Mouse (Mus musculus): ENCODE data around the gene Pip5k1a. TPM values are rescaled to one million over a fixed set of nuclear protein-coding genes. Genes with fewer than 3 reads are reported as not detected.
"Not testable (repeated sequence)": the region's sequence is repeated elsewhere in the genome, so short reads cannot be mapped to it uniquely, and the experiment has no call there.

Pip5k1a gene
- polyA plus RNA-seq, 1 experiment from 2014 or later, result 14.6 TPM

DNA sequence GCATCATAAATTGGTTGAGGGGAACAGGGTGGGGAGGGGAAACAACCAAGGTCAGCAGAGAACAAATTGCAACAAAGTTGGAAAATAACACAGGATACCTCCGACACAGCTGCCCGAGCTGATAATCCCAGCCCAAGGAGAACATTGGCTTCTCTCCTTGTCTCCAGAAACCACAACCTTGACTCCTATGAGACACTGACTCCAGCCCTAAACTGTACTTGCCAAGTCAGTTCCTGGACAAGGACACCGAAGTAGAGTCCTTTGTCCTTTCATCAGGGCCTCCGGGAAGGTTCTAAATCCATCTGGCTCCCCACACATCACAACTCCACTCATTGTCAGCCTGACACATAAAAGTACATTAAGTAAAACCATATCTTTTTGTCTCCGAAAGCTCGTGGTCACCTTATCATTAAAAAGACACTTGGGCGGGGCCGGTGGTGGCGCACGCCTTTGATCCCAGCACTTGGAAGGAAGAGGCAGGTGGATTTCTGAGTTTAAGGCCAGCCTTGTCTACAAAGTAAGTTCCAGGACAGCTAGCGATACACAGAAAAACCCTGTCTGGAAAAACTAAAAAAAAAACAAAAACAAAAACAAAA lies 60.2 kb downstream of the Pip5k1a start:
- WGBS, result 87% methylated on average over 11 of the region's 11 CpGs
- no peaks in the 10 kb centered on the region for H3K9me3 ChIP-seq (ENCODE audit: control insufficient read depth, low read depth, low read length)
- no peak overlapping the region for H3K9ac ChIP-seq (replicated peaks; ENCODE audit: low read depth, low read length)
- no peak for ATAC-seq (ENCODE audit: insufficient number of reproducible peaks, insufficient read depth, low FRiP score, low read depth)
- no peak overlapping the region for H3K27ac ChIP-seq (ENCODE audit: low read length)
- no peak overlapping the region for H3K4me2 ChIP-seq (replicated peaks; ENCODE audit: low read depth, low read length)
- no peak overlapping the region for H3K4me3 ChIP-seq (ENCODE audit: low read depth, low read length)
- H3K27me3 ChIP-seq (ENCODE audit: control insufficient read depth, insufficient read depth, low read length), result no peaks in the 10 kb centered on the region
- peaks cover 1% of the 10 kb centered on the region; the same call in 1 of the 2 replicates for H3K4me1 ChIP-seq (ENCODE audit: control insufficient read depth, insufficient read depth, low read length)
- no peaks in the 10 kb centered on the region for H3K36me3 ChIP-seq (ENCODE audit: control insufficient read depth, insufficient read depth, low read length)

DNA sequence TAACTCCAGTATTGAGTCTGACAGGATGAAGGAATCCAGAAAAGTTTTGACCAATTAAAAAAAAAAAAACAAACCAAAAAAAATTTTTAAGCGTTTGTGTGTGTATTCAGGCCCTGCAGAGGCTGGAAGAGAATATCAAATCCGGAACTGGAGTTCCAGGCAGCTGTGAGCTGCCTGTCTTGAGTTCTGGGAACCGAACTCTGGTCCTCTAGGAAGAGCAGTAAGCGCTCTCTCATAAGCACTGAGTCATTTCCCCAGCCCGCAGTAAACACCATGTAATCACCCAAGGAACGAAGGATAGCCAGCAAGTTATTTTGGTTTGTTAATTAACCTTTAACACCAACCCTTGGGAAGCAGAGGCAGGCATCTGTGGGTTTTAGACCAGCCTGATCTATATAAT lies 63.5 kb downstream of the Pip5k1a start:
- peaks cover 12% of the 10 kb centered on the region for H3K36me3 ChIP-seq (ENCODE audit: control insufficient read depth, insufficient read depth, low read length)
- H3K27me3 ChIP-seq (ENCODE audit: control insufficient read depth, insufficient read depth, low read length), result no peaks in the 10 kb centered on the region
- ATAC-seq (ENCODE audit: insufficient number of reproducible peaks, insufficient read depth, low FRiP score, low read depth), result no peak
- H3K9me3 ChIP-seq (ENCODE audit: control insufficient read depth, low read depth, low read length), result no peaks in the 10 kb centered on the region
- H3K4me1 ChIP-seq (ENCODE audit: control insufficient read depth, insufficient read depth, low read length), result peaks cover 5% of the 10 kb centered on the region; the same call in 1 of the 2 replicates
- H3K4me3 ChIP-seq (ENCODE audit: low read depth, low read length), result no peak overlapping the region
- 79% methylated on average over 6 of the region's 6 CpGs for WGBS
- H3K9ac ChIP-seq (replicated peaks; ENCODE audit: low read depth, low read length), result no peak overlapping the region
- H3K4me2 ChIP-seq (replicated peaks; ENCODE audit: low read depth, low read length), result no peak overlapping the region
- H3K27ac ChIP-seq (ENCODE audit: low read length), result no peak overlapping the region

DNA sequence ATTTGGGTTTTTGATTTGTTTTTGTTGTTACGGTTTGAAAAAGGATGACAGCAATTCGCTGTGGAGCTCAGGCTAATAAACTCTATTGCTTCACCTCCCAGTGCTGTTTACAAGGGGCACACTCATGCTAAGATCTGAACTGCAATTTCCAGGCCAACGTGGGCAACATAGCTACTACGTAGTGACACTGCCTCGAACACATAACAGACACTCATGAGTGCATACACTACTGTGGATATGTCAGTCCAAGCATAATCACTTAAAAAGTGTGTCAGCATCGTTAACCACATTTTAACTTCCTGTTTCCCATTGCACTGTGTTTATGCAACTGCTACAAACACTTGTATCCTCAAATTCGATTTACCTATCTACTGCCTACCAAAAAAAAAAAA lies 63.9 kb downstream of the Pip5k1a start:
- Histone ChIP-seq H3K9ac (replicated peaks; ENCODE audit: low read depth, low read length) (no peak overlapping the region), H3K9me3 (ENCODE audit: control insufficient read depth, low read depth, low read length) (no peaks in the 10 kb centered on the region), H3K4me2 (replicated peaks; ENCODE audit: low read depth, low read length) (peak overlapping the region; percentile 66), H3K4me1 (ENCODE audit: control insufficient read depth, insufficient read depth, low read length) (peaks cover 5% of the 10 kb centered on the region; the same call in 1 of the 2 replicates), H3K27ac (ENCODE audit: low read length) (peak overlapping the region; percentile 29; the same call in 1 of the 2 replicates), H3K4me3 (ENCODE audit: low read depth, low read length) (peak overlapping the region; percentile 91), H3K27me3 (ENCODE audit: control insufficient read depth, insufficient read depth, low read length) (no peaks in the 10 kb centered on the region), H3K36me3 (ENCODE audit: control insufficient read depth, insufficient read depth, low read length) (peaks cover 15% of the 10 kb centered on the region)
- 26% methylated on average over 7 of the region's 7 CpGs for whole genome bisulfite sequencing
- ATAC-seq (ENCODE audit: insufficient number of reproducible peaks, insufficient read depth, low FRiP score, low read depth), result peak; percentile 38

DNA sequence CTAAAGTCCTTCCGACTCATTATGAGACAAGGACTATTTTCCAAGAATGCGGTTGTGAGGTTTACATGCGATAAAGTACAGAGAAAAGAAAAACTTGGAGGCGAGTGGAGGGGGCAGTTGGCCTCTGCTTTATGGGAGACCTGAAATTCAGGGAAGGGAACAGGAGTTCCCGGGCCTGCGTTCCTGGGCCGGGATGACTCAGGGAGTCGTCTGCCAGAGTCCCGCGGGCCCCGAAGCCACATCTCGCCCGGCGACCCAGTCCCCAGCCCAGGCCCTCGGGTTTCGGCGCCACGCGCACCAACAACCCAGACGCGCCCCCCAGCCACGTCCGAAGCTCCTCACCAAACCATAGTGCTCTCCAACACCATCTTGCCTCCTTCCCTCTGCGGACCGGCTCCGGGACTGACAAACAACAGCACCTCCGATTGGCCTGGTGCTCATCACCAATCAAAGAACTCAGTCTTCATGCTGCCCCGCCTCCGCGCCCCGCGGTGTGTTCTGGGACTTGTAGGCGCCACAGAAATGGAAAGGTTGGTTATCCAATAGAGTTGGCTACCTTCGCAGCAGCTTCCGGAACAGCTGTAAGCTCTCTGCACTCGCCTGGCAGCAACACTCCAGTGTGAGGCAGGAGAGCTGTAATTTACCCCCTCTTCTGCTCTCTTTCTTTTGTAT lies 64.4 kb downstream of the Pip5k1a start, which contains the start of gene Psmd4:
TSS of gene Psmd4 (minus strand) at position 449 of the 672 bp plus-strand sequence.
- Histone ChIP-seq H3K27me3 (ENCODE audit: control insufficient read depth, insufficient read depth, low read length) (no peaks in the 10 kb centered on the region), H3K4me1 (ENCODE audit: control insufficient read depth, insufficient read depth, low read length) (peaks cover 5% of the 10 kb centered on the region; the same call in 1 of the 2 replicates), H3K9ac (replicated peaks; ENCODE audit: low read depth, low read length) (peak within 1 kb of the TSS; percentile 68), H3K4me2 (replicated peaks; ENCODE audit: low read depth, low read length) (peak within 1 kb of the TSS; percentile 66), H3K4me3 (ENCODE audit: low read depth, low read length) (peak within 1 kb of the TSS; percentile 91), H3K27ac (ENCODE audit: low read length) (peak within 1 kb of the TSS; percentile 33; the same call in 1 of the 2 replicates), H3K36me3 (ENCODE audit: control insufficient read depth, insufficient read depth, low read length) (peaks cover 15% of the 10 kb centered on the region), H3K9me3 (ENCODE audit: control insufficient read depth, low read depth, low read length) (no peaks in the 10 kb centered on the region)
- peak; percentile 98 for ATAC-seq (ENCODE audit: insufficient number of reproducible peaks, insufficient read depth, low FRiP score, low read depth)
- WGBS, result under 1% methylated on average over 36 of the region's 36 CpGs

DNA sequence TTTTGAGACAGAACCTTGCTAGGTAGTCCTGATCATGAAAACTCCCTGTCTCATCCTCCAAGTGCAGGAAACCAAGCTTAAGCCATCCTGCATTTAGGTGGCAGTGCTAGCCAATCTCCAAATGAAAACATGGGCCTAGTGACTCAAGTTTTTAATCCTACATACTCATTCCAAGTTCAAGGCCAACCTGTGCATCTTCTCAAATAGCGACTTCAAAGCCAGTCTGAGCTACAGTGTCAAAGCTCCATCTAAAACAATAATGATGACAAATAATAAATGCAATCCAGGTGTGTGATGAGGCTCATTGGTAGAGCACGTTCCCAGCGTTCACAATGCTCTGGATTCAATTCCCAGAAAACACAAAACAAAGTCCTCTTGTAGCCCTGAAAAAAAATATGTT lies 65.1 kb downstream of the Pip5k1a start:
- peaks cover 15% of the 10 kb centered on the region for H3K36me3 ChIP-seq (ENCODE audit: control insufficient read depth, insufficient read depth, low read length)
- WGBS, result 11% methylated on average over 3 of the region's 3 CpGs
- no peaks in the 10 kb centered on the region for H3K27me3 ChIP-seq (ENCODE audit: control insufficient read depth, insufficient read depth, low read length)
- H3K9ac ChIP-seq (replicated peaks; ENCODE audit: low read depth, low read length), result peak overlapping the region; percentile 68
- H3K4me1 ChIP-seq (ENCODE audit: control insufficient read depth, insufficient read depth, low read length), result peaks cover 5% of the 10 kb centered on the region; the same call in 1 of the 2 replicates
- peak overlapping the region; percentile 91 for H3K4me3 ChIP-seq (ENCODE audit: low read depth, low read length)
- no peak overlapping the region for H3K27ac ChIP-seq (ENCODE audit: low read length)
- no peak for ATAC-seq (ENCODE audit: insufficient number of reproducible peaks, insufficient read depth, low FRiP score, low read depth)
- H3K9me3 ChIP-seq (ENCODE audit: control insufficient read depth, low read depth, low read length), result no peaks in the 10 kb centered on the region
- H3K4me2 ChIP-seq (replicated peaks; ENCODE audit: low read depth, low read length), result peak overlapping the region; percentile 66

DNA sequence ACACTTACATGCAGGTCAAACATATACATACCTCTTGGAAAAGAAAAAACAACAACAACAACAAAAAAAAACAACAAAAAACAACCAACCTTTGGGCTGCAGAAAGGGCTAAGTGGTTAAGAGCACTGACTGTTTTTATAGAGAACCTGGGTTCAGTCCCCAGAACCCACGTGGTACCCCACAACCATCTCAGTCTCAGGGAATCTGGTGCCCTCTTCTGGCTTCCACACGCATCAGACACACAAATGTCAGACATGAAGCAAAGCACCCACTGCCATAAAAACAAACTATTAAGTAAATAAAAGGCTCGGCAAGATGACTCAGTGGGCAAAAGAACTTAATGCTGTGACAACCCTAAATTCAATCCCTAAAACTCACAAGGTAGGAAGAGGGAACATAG lies 76.8 kb downstream of the Pip5k1a start:
- H3K4me1 ChIP-seq (ENCODE audit: control insufficient read depth, insufficient read depth, low read length), result peaks cover 3% of the 10 kb centered on the region; the same call in 1 of the 2 replicates
- no peak overlapping the region for H3K4me3 ChIP-seq (ENCODE audit: low read depth, low read length)
- H3K36me3 ChIP-seq (ENCODE audit: control insufficient read depth, insufficient read depth, low read length), result peaks cover 37% of the 10 kb centered on the region
- no peak overlapping the region for H3K27ac ChIP-seq (ENCODE audit: low read length)
- no peak overlapping the region for H3K9ac ChIP-seq (replicated peaks; ENCODE audit: low read depth, low read length)
- 66% methylated on average over 3 of the region's 3 CpGs for WGBS
- ATAC-seq (ENCODE audit: insufficient number of reproducible peaks, insufficient read depth, low FRiP score, low read depth), result no peak
- no peaks in the 10 kb centered on the region for H3K9me3 ChIP-seq (ENCODE audit: control insufficient read depth, low read depth, low read length)
- H3K27me3 ChIP-seq (ENCODE audit: control insufficient read depth, insufficient read depth, low read length), result no peaks in the 10 kb centered on the region
- no peak overlapping the region for H3K4me2 ChIP-seq (replicated peaks; ENCODE audit: low read depth, low read length)

DNA sequence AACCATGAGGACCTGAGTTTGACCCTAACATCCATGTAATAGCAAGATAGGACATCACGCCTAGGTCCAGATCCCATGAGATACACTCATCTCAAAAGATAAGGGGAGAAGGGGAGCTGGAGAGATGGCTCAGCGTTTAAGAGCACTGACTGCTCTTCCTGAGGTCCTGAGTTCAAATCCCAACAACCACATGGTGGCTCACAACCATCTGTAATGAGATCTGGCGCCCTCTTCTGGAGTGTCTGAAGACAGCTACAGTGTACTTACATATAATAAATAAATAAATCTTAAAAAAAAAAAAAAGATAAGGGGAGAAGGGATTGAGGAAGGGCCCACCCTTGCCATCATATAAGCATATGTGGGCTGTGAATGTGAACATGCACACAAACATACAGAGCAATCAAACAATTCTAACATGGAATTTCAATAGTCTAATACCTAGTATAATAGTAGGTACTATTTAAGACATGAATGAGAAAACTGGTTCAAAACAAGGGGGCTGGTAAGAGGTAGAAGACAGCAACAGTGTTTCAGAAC lies 77.4 kb downstream of the Pip5k1a start:
- peak overlapping the region; percentile 21; the same call in 1 of the 2 replicates for H3K27ac ChIP-seq (ENCODE audit: low read length)
- not testable (repeated sequence) for ATAC-seq (ENCODE audit: insufficient number of reproducible peaks, insufficient read depth, low FRiP score, low read depth)

DNA sequence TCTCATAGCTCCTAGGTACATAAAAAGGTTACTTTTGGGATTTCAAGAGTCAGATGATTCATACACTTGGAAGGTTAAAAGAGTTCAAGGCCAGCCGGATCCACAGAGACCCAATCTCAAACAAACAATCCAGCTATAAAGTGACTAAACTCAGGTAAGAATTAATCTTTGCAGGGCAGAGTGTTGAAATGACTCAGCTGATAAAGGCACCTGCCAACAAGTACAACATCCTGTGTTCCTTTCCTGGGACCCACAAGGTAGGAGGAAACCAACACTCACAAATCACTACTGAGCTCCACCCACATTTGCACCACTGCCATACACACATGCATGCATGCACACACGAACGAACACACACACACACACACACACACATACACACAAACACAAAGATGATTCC lies 78.1 kb downstream of the Pip5k1a start:
- H3K4me2 ChIP-seq (replicated peaks; ENCODE audit: low read depth, low read length), result no peak overlapping the region
- peaks cover 26% of the 10 kb centered on the region for H3K36me3 ChIP-seq (ENCODE audit: control insufficient read depth, insufficient read depth, low read length)
- WGBS, result 65% methylated on average over 3 of the region's 3 CpGs
- H3K4me1 ChIP-seq (ENCODE audit: control insufficient read depth, insufficient read depth, low read length), result peaks cover 12% of the 10 kb centered on the region; the same call in 1 of the 2 replicates
- H3K4me3 ChIP-seq (ENCODE audit: low read depth, low read length), result no peak overlapping the region
- H3K27me3 ChIP-seq (ENCODE audit: control insufficient read depth, insufficient read depth, low read length), result no peaks in the 10 kb centered on the region
- H3K9me3 ChIP-seq (ENCODE audit: control insufficient read depth, low read depth, low read length), result no peaks in the 10 kb centered on the region
- H3K9ac ChIP-seq (replicated peaks; ENCODE audit: low read depth, low read length), result no peak overlapping the region
- H3K27ac ChIP-seq (ENCODE audit: low read length), result peak overlapping the region; percentile 21; the same call in 1 of the 2 replicates
- ATAC-seq (ENCODE audit: insufficient number of reproducible peaks, insufficient read depth, low FRiP score, low read depth), result peak; percentile 30; the same call in 1 of the 2 replicates

More for the DNA sequence above, 77.4 kb downstream of the Pip5k1a start:
- H3K36me3 ChIP-seq (ENCODE audit: control insufficient read depth, insufficient read depth, low read length), result peaks cover 31% of the 10 kb centered on the region
- not testable (repeated sequence) for H3K4me1 ChIP-seq (ENCODE audit: control insufficient read depth, insufficient read depth, low read length); H3K27me3 ChIP-seq (ENCODE audit: control insufficient read depth, insufficient read depth, low read length); H3K4me3 ChIP-seq (ENCODE audit: low read depth, low read length); H3K4me2 ChIP-seq (replicated peaks; ENCODE audit: low read depth, low read length); H3K9ac ChIP-seq (replicated peaks; ENCODE audit: low read depth, low read length); H3K9me3 ChIP-seq (ENCODE audit: control insufficient read depth, low read depth, low read length)
- WGBS, result 72% methylated on average over 3 of the region's 3 CpGs

Data from stomach, embryonic 14.5 days (tissue).